Mouse (Mus musculus) heart, postnatal 0 days (tissue): ENCODE results near the gene Xpnpep3. TPM values are rescaled to one million over a fixed set of nuclear protein-coding genes. Genes with fewer than 3 reads are reported as not detected.

Source experiments
- ATAC-seq: fragments of 200-750 bp; cut with Nextera tagmentation; 2 replicates; pipeline ENCODE4 v1.8.0; 2017; ENCODE audit warnings: low read depth, moderate number of reproducible peaks, moderate library complexity; ENCODE audit not compliant: insufficient read depth
- DNase-seq: peaks from one replicate; pipeline ENCODE4 v3.0.0-alpha.2; 2016; ENCODE audit warnings: low spot score
- H3K27ac ChIP-seq: fragments of 300-500 bp; sonication (generic); 2 replicates; pipeline ENCODE4 v1.5.1; 2014; ENCODE audit warnings: low read depth, mild to moderate bottlenecking
- H3K27me3 ChIP-seq: fragments of 300-500 bp; sonication (generic); 2 replicates; pipeline ENCODE4 v1.6.1; 2014; ENCODE audit warnings: low read length, mixed read lengths; ENCODE audit not compliant: control insufficient read depth, insufficient read depth
- H3K36me3 ChIP-seq: fragments of 300-500 bp; sonication (generic); replicated peaks from 2 replicates; pipeline ENCODE4 v1.6.1; 2014; ENCODE audit warnings: low read length, mixed read lengths; ENCODE audit not compliant: control insufficient read depth, insufficient read depth
- H3K4me1 ChIP-seq: fragments of 300-500 bp; sonication (generic); 2 replicates; pipeline ENCODE4 v1.6.1; 2014; ENCODE audit warnings: antibody characterized with exemption; ENCODE audit not compliant: control insufficient read depth, insufficient read depth
- H3K4me2 ChIP-seq: fragments of 300-500 bp; sonication (generic); 2 replicates; pipeline ENCODE4 v1.6.1; 2014; ENCODE audit warnings: low read depth, mild to moderate bottlenecking, low read length, moderate library complexity
- H3K4me3 ChIP-seq: fragments of 300-500 bp; sonication (generic); 2 replicates; pipeline ENCODE4 v1.5.1; 2014; ENCODE audit warnings: low read depth, low read length
- H3K9ac ChIP-seq: fragments of 300-500 bp; sonication (generic); replicated peaks from 2 replicates; pipeline ENCODE4 v1.6.1; 2014; ENCODE audit warnings: low read depth, low read length, mixed read lengths
- H3K9me3 ChIP-seq: fragments of 300-500 bp; sonication (generic); replicated peaks from 2 replicates; pipeline ENCODE4 v1.6.1; 2016; ENCODE audit warnings: low read length; ENCODE audit not compliant: control insufficient read depth
- CTCF ChIP-seq: IDR thresholded peaks from 2 replicates; pipeline ENCODE4 v1.5.1; 2016; ENCODE audit warnings: antibody characterized with exemption, control low read depth, low read depth
- EP300 ChIP-seq: IDR thresholded peaks from 2 replicates; pipeline ENCODE4 v1.6.1; 2016; ENCODE audit warnings: antibody characterized with exemption, low read depth
- WGBS: fragments of 180-500 bp; shearing (Covaris S2); extraction: QIAGEN DNeasy Blood & Tissue Kit; methylation state at CpG from one replicate; pipeline ENCODE4 v1.1.7; 2014; 5-methylcytosine and 5-hydroxymethylcytosine counted together
- polyA plus RNA-seq: library from polyadenylated mRNA; unstranded; fragments of >200 nt; fragmentation: Nextera tagmentation; extraction: Ambion mirVana; gene quantifications from 2 replicates; pipeline ENCODE4 v1.2.1, GENCODE M21; 2015
- total RNA-seq: library from RNA; depleted of rRNA; stranded (reverse); fragments of >200 nt; gene quantifications from 2 replicates; pipeline ENCODE4 v1.2.3, GENCODE M21; 2014; ENCODE audit warnings: low replicate concordance

Xpnpep3 gene
- total and polyA plus RNA-seq, 2 experiments from 2014 or later = 7.3 to 10.5 TPM

DNA sequence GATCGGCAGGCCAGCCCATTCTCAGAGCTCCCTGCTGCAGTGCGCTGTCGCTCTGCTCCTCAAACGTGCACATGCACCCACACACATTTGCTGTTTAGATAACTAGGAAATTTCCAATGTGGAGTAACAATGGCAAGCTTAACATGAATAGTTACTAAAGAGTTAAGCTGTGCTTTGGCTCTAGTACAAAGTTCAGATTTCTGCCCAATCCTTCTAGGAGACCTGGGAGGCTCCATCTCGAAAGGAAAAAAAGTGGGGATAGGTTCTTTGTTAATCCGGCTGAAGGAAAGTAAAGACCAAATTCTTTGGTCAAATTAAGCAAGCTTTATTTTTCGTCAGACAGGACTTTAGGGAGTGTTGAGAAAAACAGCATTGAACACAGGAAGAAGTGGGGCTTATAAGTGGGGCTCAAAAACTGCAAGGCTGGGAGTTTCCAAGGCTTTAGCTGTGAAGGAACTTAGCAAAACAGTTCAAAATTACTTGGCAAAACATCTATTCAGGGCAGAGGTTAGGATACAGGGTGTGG, 22.3 kb downstream of the Xpnpep3 start:
- no peak overlapping the region for H3K4me2 ChIP-seq
- H3K27me3 ChIP-seq = no peaks in the 10 kb centered on the region
- H3K4me1 ChIP-seq = no peaks in the 10 kb centered on the region
- H3K27ac ChIP-seq = no peak overlapping the region
- TF ChIP-seq EP300 (no peak), CTCF (no peak)
- H3K4me3 ChIP-seq = no peak overlapping the region
- peaks cover 5% of the 10 kb centered on the region for H3K36me3 ChIP-seq
- 74% methylated on average over 7 of the region's 7 CpGs for WGBS
- DNase-seq (no peak), ATAC-seq (no peak)
- no peak overlapping the region for H3K9ac ChIP-seq
- H3K9me3 ChIP-seq = no peaks in the 10 kb centered on the region

DNA sequence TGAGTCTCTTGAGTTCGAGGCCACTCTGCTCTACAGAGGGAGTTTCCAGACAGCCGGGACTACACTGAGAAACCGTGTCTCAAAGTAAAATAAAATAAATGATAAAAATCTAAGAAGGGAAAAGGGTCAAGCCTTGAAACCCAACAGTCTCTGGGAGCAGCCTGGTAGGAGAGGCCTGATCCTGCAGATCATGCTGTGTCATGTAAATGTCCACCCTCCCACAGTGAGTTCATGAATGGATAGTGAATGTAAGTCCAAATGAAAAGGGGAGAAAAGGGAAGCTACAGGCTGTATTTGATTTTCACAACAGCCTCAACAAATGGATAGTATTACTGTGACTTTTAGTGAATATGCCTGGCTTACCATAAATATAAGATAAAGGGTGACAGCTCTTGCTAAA, 25.4 kb downstream of the Xpnpep3 start:
- TF ChIP-seq EP300 (no peak), CTCF (no peak)
- Histone ChIP-seq H3K4me1 (no peaks in the 10 kb centered on the region), H3K9ac (no peak overlapping the region), H3K4me2 (no peak overlapping the region), H3K27ac (no peak overlapping the region), H3K27me3 (no peaks in the 10 kb centered on the region), H3K36me3 (peaks cover 11% of the 10 kb centered on the region), H3K9me3 (no peaks in the 10 kb centered on the region), H3K4me3 (no peak overlapping the region)
- no peak for DNase-seq
- 84% methylated on average over 3 of the region's 3 CpGs for WGBS
- ATAC-seq = no peak

DNA sequence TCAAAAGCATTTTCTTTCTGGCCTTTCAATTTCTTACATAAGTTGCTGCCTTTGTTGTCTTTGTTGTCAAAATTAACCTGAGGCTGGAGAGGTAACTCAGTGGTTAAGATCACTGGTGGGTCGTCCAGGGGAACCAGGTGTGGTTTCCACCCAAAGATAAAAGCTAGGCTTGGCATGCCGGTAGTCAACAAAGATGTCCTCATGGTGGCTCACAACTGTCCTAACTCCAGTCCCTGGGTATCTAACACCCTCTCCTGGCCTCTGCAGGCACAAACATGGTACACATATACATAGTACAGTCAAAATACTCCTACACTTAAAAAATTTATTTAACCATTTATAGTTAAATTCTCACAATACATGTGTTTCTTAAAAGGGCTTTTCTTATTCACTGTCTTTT, 28.0 kb downstream of the Xpnpep3 start:
- Histone ChIP-seq H3K27me3 (no peaks in the 10 kb centered on the region), H3K36me3 (peaks cover 33% of the 10 kb centered on the region), H3K9me3 (no peaks in the 10 kb centered on the region), H3K9ac (no peak overlapping the region), H3K4me3 (no peak overlapping the region), H3K4me2 (no peak overlapping the region), H3K4me1 (no peaks in the 10 kb centered on the region), H3K27ac (no peak overlapping the region)
- ATAC-seq = no peak
- no peak for DNase-seq
- WGBS = 79% methylated on average over 2 of the region's 2 CpGs
- TF ChIP-seq EP300 (no peak), CTCF (no peak)

DNA sequence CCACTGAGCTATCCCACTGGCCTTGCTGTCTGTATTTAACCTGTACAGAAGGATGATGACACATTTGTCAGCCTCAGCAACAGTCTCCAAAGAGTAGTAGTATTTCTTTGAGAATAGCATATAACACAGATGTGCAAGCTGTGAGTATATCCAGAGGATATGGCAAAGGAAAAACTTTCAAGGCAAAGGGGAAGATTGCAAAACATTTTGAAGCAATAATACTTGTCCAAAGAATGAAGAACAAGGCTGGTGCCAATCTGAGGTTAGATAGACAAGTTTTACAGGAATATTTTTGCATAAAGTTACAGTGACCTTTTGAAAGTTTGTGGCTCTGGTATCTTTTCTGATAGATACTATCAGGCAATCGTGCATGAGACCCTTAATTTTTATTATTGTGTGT, 31.3 kb downstream of the Xpnpep3 start:
- no peak overlapping the region for H3K9ac ChIP-seq
- no peak for ATAC-seq
- 67% methylated on average over 1 of the region's 1 CpGs for WGBS

DNA sequence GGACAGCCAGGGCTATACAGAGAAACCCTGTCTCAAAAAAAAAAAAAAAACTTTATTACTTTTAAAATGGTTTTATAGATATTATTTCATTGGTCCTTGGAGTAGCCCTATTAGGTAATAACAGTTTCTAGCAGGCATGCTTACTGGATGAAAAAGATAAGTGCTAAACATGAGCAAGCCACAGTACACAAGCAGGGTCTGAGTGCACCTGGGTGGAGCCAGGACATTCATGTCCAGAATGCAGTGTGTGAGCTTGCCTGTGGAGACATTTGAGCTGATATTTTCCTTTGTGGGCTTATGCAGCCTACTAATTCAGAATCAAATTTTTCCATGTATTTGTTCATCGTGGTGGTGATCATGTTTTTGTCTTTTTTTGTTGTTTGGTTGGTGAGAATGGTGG, 38.4 kb downstream of the Xpnpep3 start:
- H3K4me1 ChIP-seq = no peaks in the 10 kb centered on the region
- WGBS = 80% methylated on average over 1 of the region's 1 CpGs
- peaks cover 23% of the 10 kb centered on the region; the same call in 1 of the 2 replicates for H3K36me3 ChIP-seq
- H3K4me3 ChIP-seq = no peak overlapping the region
- TF ChIP-seq CTCF (no peak), EP300 (no peak)
- no peak for DNase-seq
- no peaks in the 10 kb centered on the region for H3K27me3 ChIP-seq
- no peaks in the 10 kb centered on the region for H3K9me3 ChIP-seq
- no peak overlapping the region for H3K4me2 ChIP-seq
- no peak overlapping the region for H3K9ac ChIP-seq
- no peak overlapping the region for H3K27ac ChIP-seq
- no peak for ATAC-seq

More for the DNA sequence above, 31.3 kb downstream of the Xpnpep3 start:
- peaks cover 33% of the 10 kb centered on the region for H3K36me3 ChIP-seq
- no peaks in the 10 kb centered on the region for H3K9me3 ChIP-seq
- no peak for DNase-seq
- H3K4me2 ChIP-seq = no peak overlapping the region
- H3K27ac ChIP-seq = no peak overlapping the region
- no peaks in the 10 kb centered on the region for H3K27me3 ChIP-seq
- TF ChIP-seq CTCF = no peak
- no peak for TF ChIP-seq EP300
- H3K4me3 ChIP-seq = no peak overlapping the region
- no peaks in the 10 kb centered on the region for H3K4me1 ChIP-seq

DNA sequence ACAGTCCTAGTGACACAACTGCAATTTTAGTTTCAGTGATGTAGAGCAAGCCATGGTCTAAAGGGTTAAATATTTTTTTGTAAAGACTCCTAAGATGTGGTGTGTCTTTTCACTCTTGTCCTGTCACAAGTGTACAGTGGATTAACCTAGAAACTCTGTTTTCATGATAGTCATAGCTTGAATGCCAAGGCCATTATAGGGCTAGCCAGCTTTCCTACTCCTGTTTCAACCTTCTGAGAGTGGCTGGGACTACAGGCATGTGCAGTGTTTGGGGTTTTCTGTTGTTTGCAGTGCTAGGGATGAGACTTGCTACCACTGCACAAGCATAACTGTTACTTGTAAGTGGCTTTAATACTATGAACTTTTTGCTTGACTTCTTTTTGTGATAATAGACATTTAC, 39.3 kb downstream of the Xpnpep3 start:
- ATAC-seq (no peak), DNase-seq (no peak)
- H3K4me2 ChIP-seq = no peak overlapping the region
- TF ChIP-seq CTCF = no peak
- H3K4me1 ChIP-seq = no peaks in the 10 kb centered on the region
- no peak overlapping the region for H3K9ac ChIP-seq
- H3K9me3 ChIP-seq = no peaks in the 10 kb centered on the region
- H3K27ac ChIP-seq = no peak overlapping the region
- H3K4me3 ChIP-seq = no peak overlapping the region
- peaks cover 23% of the 10 kb centered on the region for H3K36me3 ChIP-seq
- no peaks in the 10 kb centered on the region for H3K27me3 ChIP-seq
